Mouse (Mus musculus) intestine, embryonic 15.5 days (tissue): Measurements from ENCODE around the gene Atp6v0a1. TPM values are rescaled to one million over a fixed set of nuclear protein-coding genes. Genes with fewer than 3 reads are reported as not detected.

Experiments used
- ATAC-seq: fragments of 200-750 bp; cut with Nextera tagmentation; 2 replicates; pipeline ENCODE4 v1.8.0; 2017; ENCODE audit warnings: moderate TSS enrichment, moderate library complexity
- H3K27ac ChIP-seq: fragments of 300-500 bp; sonication (generic); 2 replicates; pipeline ENCODE4 v1.5.1; 2015; ENCODE audit warnings: mild to moderate bottlenecking, inconsistent platforms
- H3K27me3 ChIP-seq: fragments of 300-500 bp; sonication (generic); replicated peaks from 2 replicates; pipeline ENCODE4 v1.6.1; 2015; ENCODE audit warnings: inconsistent platforms
- H3K36me3 ChIP-seq: fragments of 300-500 bp; sonication (generic); 2 replicates; pipeline ENCODE4 v1.6.1; 2015; ENCODE audit warnings: inconsistent platforms
- H3K4me1 ChIP-seq: fragments of 300-500 bp; sonication (generic); replicated peaks from 2 replicates; pipeline ENCODE4 v1.6.1; 2015; ENCODE audit warnings: inconsistent platforms
- H3K4me2 ChIP-seq: fragments of 300-500 bp; sonication (generic); replicated peaks from 2 replicates; pipeline ENCODE4 v1.6.1; 2015; ENCODE audit warnings: mild to moderate bottlenecking, inconsistent platforms
- H3K4me3 ChIP-seq: fragments of 300-500 bp; sonication (generic); replicated peaks from 2 replicates; pipeline ENCODE4 v1.5.1; 2015; ENCODE audit warnings: inconsistent platforms
- H3K9ac ChIP-seq: fragments of 300-500 bp; sonication (generic); 2 replicates; pipeline ENCODE4 v1.6.1; 2015; ENCODE audit warnings: inconsistent platforms
- H3K9me3 ChIP-seq: fragments of 300-500 bp; sonication (generic); 2 replicates; pipeline ENCODE4 v1.6.1; 2016; ENCODE audit warnings: inconsistent platforms
- WGBS: fragments of 180-500 bp; shearing (Covaris S2); methylation state at CpG from one replicate; pipeline ENCODE4 v1.1.7; 2015; 5-methylcytosine and 5-hydroxymethylcytosine counted together
- polyA plus RNA-seq: library from polyadenylated mRNA; unstranded; fragments of >200 nt; fragmentation: Nextera tagmentation; extraction: Ambion mirVana; gene quantifications from 2 replicates; pipeline ENCODE4 v1.2.1, GENCODE M21; 2015

Atp6v0a1 gene
- polyA plus RNA-seq, 1 experiment from 2014 or later: 36.2 TPM

GRCm38 (mm10) chr11:101103011-101103410 is 93.8 kb downstream of the Atp6v0a1 start:
- Histone ChIP-seq H3K36me3 (peaks cover 20% of the 10 kb centered on the region), H3K4me1 (no peaks in the 10 kb centered on the region), H3K9ac (no peak overlapping the region), H3K27ac (no peak overlapping the region), H3K9me3 (no peaks in the 10 kb centered on the region), H3K4me3 (no peak overlapping the region), H3K4me2 (no peak overlapping the region), H3K27me3 (no peaks in the 10 kb centered on the region)
- WGBS: 94% methylated on average over 5 of the region's 5 CpGs
- ATAC-seq: no peak

- Histone ChIP-seq H3K4me1 (peaks cover 2% of the 10 kb centered on the region; the same call in 1 of the 2 replicates), H3K4me3 (no peak overlapping the region), H3K4me2 (no peak overlapping the region), H3K36me3 (no peaks in the 10 kb centered on the region; the same call in 1 of the 2 replicates), H3K9me3 (no peaks in the 10 kb centered on the region), H3K9ac (no peak overlapping the region), H3K27ac (no peak overlapping the region), H3K27me3 (no peaks in the 10 kb centered on the region)
- no peak for ATAC-seq
- 83% methylated on average over 4 of the region's 4 CpGs for WGBS
Measured at GRCm38 (mm10) chr11:101109351-101109750, 100.1 kb downstream of the Atp6v0a1 start.

- no peak overlapping the region for H3K4me2 ChIP-seq
- 48% methylated on average over 5 of the region's 5 CpGs for WGBS
- ATAC-seq: 0 out of 2 replicates have a peak, but pooled peaks have one; percentile 36
- H3K27ac ChIP-seq: no peak overlapping the region
- H3K9me3 ChIP-seq: no peaks in the 10 kb centered on the region
- peaks cover 2% of the 10 kb centered on the region; the same call in 1 of the 2 replicates for H3K4me1 ChIP-seq
- no peak overlapping the region for H3K9ac ChIP-seq
- H3K27me3 ChIP-seq: no peaks in the 10 kb centered on the region
- H3K4me3 ChIP-seq: no peak overlapping the region
- H3K36me3 ChIP-seq: no peaks in the 10 kb centered on the region; the same call in 1 of the 2 replicates
Measured at GRCm38 (mm10) chr11:101110708-101111107, 101.5 kb downstream of the Atp6v0a1 start.

- no peak for ATAC-seq
- no peaks in the 10 kb centered on the region; the same call in 1 of the 2 replicates for H3K36me3 ChIP-seq
- H3K4me1 ChIP-seq: peaks cover 5% of the 10 kb centered on the region; the same call in 1 of the 2 replicates
- no peaks in the 10 kb centered on the region for H3K27me3 ChIP-seq
- WGBS: 92% methylated on average over 4 of the region's 4 CpGs
- no peak overlapping the region for H3K9ac ChIP-seq
- no peaks in the 10 kb centered on the region for H3K9me3 ChIP-seq
- H3K4me2 ChIP-seq: no peak overlapping the region
- no peak overlapping the region for H3K4me3 ChIP-seq
- H3K27ac ChIP-seq: no peak overlapping the region
Measured at GRCm38 (mm10) chr11:101111178-101111577, 101.9 kb downstream of the Atp6v0a1 start.

- Histone ChIP-seq H3K4me3 (no peak overlapping the region), H3K9ac (no peak overlapping the region), H3K9me3 (no peaks in the 10 kb centered on the region), H3K4me1 (peaks cover 5% of the 10 kb centered on the region; the same call in 1 of the 2 replicates), H3K4me2 (no peak overlapping the region), H3K27me3 (no peaks in the 10 kb centered on the region), H3K27ac (no peak overlapping the region), H3K36me3 (no peaks in the 10 kb centered on the region; the same call in 1 of the 2 replicates)
- WGBS: 88% methylated on average over 3 of the region's 3 CpGs
- ATAC-seq: no peak
Measured at GRCm38 (mm10) chr11:101112186-101112585, 102.9 kb downstream of the Atp6v0a1 start.

Other genes starting within 250 kb of the Atp6v0a1 start
- 0.18 and 0.19 TPM in 2 replicates for gene Kcnh4, start 249.5 kb upstream of the Atp6v0a1 start, polyA plus RNA-seq
- gene Hcrt, start 246.5 kb upstream of the Atp6v0a1 start, polyA plus RNA-seq: not detected in 2 replicates
- 4.7 and 6.7 TPM in 2 replicates for gene Ghdc, start 238.5 kb upstream of the Atp6v0a1 start, polyA plus RNA-seq
- 24.2 and 26.8 TPM in 2 replicates for gene Stat5b, start 158.7 kb upstream of the Atp6v0a1 start, polyA plus RNA-seq
- gene Stat5a, start 150.1 kb upstream of the Atp6v0a1 start, polyA plus RNA-seq: 5.5 and 6.0 TPM in 2 replicates
- 45.8 and 48.9 TPM in 2 replicates for gene Stat3, start 69.9 kb upstream of the Atp6v0a1 start, polyA plus RNA-seq
- 223 and 237 TPM in 2 replicates for gene Cavin1, start 38.6 kb upstream of the Atp6v0a1 start, polyA plus RNA-seq
- 14.9 and 16.4 TPM in 2 replicates for gene Naglu, start 60.6 kb downstream of the Atp6v0a1 start, polyA plus RNA-seq
- not detected in 2 replicates for gene Hsd17b1, start 69.0 kb downstream of the Atp6v0a1 start, polyA plus RNA-seq
- gene Coasy, start 73.1 kb downstream of the Atp6v0a1 start, polyA plus RNA-seq: 41.8 and 43.9 TPM in 2 replicates
- 65.0 and 65.4 TPM in 2 replicates for gene Mlx, start 77.8 kb downstream of the Atp6v0a1 start, polyA plus RNA-seq
- 22.6 and 23.4 TPM in 2 replicates for gene Psmc3ip, start 86.0 kb downstream of the Atp6v0a1 start, polyA plus RNA-seq
- gene Retreg3, start 110.4 kb downstream of the Atp6v0a1 start, polyA plus RNA-seq: 17.0 and 17.2 TPM in 2 replicates
- gene Tubg1, start 110.5 kb downstream of the Atp6v0a1 start, polyA plus RNA-seq: 58.7 and 59.2 TPM in 2 replicates
- gene Tubg2, start 146.5 kb downstream of the Atp6v0a1 start, polyA plus RNA-seq: 4.4 and 4.8 TPM in 2 replicates
- gene Cntnap1, start 161.1 kb downstream of the Atp6v0a1 start, polyA plus RNA-seq: 0.82 and 1.0 TPM in 2 replicates
- 11.1 and 12.7 TPM in 2 replicates for gene Plekhh3, start 161.9 kb downstream of the Atp6v0a1 start, polyA plus RNA-seq
- 0.25 and 0.36 TPM in 2 replicates for gene Ccr10, start 166.0 kb downstream of the Atp6v0a1 start, polyA plus RNA-seq
- 16.0 and 16.3 TPM in 2 replicates for gene Ezh1, start 217.0 kb downstream of the Atp6v0a1 start, polyA plus RNA-seq
- gene Ramp2, start 236.6 kb downstream of the Atp6v0a1 start, polyA plus RNA-seq: 98.5 and 114 TPM in 2 replicates
- gene Vps25, start 244.3 kb downstream of the Atp6v0a1 start, polyA plus RNA-seq: 135 and 142 TPM in 2 replicates